Mouse (Mus musculus) erythroblast, adult 5-6 weeks (primary cell): ENCODE results near the gene Hs1bp3. TPM values are rescaled to one million over a fixed set of nuclear protein-coding genes. Genes with fewer than 3 reads are reported as not detected.
A peak's percentile ranks its signal among the peaks of the same experiment; 100 is the strongest.

ENCODE experiments used
- ATAC-seq: replicated peaks from 2 replicates; pipeline ENCODE4 v1.8.0; 2016; ENCODE audit warnings: moderate number of reproducible peaks, mild to moderate bottlenecking, moderate TSS enrichment, inconsistent platforms; ENCODE audit not compliant: poor library complexity, low FRiP score, severe bottlenecking
- total RNA-seq, 2 experiments: library from RNA; stranded (forward) in 1 of 2; stranded (reverse) in 1 of 2; fragments of 150-400 nt in 1 of 2; fragments of 200-764, 138-1000 nt in 1 of 2; gene quantifications; 2 replicates each; pipeline versions ENCODE4 v1.2.3 to v1.2.4; 2015 to 2017; ENCODE audit warnings: low replicate concordance in 2 of 2

Hs1bp3 gene
- total RNA-seq, 2 experiments from 2014 or later: 1.8 TPM; not detected in 1

DNA sequence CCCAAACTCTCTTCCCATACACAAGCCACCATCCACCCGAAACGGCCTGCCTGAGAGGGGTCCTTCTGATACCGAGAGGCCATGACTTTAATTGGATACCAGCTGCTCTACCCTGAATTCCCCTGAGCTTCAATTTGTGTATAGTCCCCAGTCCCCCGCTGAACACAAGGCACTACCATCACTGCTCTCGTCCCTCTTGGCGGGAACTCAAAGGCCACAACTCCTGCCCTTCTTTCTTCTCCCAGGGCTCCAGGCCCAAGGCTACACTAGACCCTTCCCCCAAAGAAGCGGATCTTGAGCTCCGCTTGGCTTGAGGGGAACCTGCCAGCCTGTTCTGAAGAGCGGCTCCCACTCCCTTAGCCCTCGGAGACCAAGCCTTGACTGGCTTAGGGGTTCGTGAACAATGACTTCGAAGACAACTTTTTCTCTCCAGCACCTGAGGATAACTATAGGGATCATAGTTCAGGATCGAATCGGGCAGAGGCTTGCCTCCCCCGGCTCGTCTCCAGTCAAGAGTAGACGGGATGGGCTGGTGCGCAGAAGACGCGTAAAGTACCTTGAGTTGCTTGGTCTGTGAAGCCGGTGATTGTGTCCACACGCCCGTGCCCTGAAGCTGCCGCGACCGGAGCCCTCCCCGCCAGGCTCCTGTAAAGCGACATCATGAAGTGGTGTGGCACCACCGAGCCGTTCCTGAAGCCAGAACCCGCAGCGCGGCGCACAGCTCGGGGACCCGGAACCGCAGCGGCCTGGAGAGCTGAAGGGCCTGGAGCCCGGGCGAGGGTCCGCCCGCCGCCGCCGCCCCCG is 12.0 kb upstream of the Hs1bp3 start:
- no peak for ATAC-seq

DNA sequence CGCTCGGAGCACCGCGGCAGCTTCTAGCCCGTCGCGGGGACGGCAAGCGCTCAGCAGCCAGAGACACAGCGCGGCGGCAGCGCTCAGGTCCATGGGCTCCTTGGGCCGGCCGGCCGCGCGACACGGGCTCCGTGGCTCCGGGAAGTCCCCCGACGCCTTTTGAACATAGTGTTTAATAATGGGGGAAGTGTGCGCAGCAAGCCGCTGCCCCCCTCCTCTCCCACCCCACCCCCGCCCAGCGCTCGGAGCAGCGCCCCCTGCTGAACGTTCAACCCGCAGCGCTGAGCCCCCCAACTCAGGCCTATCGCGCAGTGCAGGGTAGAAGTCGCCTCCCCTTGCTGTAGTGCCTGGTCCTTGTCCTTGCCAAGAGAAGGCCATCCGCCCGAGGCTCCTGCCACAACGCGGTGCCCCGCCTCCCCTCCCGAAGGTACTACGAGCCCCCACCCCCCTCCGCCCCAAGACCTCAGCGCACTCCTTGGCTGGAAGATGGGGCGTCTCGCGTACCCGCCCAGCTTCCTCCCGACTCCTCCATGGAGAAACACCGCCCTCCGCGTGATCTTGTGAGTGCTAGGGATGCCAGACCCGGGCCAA is 11.3 kb upstream of the Hs1bp3 start, which contains the start of gene Gdf7:
Gene Gdf7, minus strand, starts transcription at position 114 of the 591 bp plus-strand sequence.
- ATAC-seq: no peak

- ATAC-seq: no peak
These were observed 8.0 kb upstream of the Hs1bp3 start for GRCm38 (mm10) chr12:8305258-8305657.

DNA sequence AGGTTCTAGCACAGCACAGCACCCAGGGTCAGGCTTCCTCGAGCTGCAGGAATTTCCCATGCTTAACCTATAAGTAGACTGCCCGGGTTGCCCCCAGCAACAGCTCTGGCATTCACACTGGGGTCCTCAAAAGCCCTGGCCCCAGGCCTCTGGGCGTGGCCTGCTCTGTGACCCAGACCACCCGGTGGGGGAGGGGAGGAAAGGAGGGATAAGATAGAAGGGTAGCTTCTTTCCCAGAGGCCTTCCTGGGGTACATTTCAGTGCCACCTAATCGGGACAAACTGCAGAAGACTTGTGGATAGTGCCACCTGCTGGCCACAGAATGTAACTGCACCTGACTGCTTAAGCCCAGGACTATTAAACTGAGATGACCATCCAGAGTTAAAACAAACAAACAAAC is 6.8 kb upstream of the Hs1bp3 start:
- peak; percentile 76 for ATAC-seq

DNA sequence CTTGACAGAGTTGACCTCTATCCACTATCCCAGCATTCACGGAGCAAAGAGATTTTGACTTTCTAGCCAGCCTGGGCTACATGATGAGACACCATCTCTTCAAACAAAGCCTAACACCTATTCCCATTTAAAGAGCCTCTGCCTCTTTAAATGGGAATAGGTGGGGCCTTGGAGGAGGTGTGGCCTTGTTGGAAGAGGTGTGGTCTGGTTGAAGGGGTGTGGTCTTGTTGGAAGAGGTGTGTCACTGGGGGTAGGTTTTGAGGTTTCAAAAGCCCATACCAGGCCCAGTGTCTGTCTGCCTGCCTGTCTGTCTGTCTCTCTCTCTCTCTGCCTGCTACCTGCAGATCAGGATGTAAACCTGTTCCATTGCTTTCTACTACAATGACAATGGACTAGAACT is 6.3 kb upstream of the Hs1bp3 start:
- 0 out of 2 replicates have a peak, but pooled peaks have one; percentile 28 for ATAC-seq

GRCm38 (mm10) chr12:8310992-8311391 is 2.2 kb upstream of the Hs1bp3 start:
- ATAC-seq: no peak

GRCm38 (mm10) chr12:8312266-8312665 is 966 bp upstream of the Hs1bp3 start:
- ATAC-seq: no peak

GRCm38 (mm10) chr12:8313773-8314172 is 541 bp downstream of the Hs1bp3 start:
- ATAC-seq: no peak

- ATAC-seq: no peak
These were observed 3.3 kb downstream of the Hs1bp3 start for GRCm38 (mm10) chr12:8316541-8316940.

- 0 out of 2 replicates have a peak, but pooled peaks have one; percentile 53 for ATAC-seq
These were observed 7.0 kb downstream of the Hs1bp3 start for GRCm38 (mm10) chr12:8320084-8320713.

DNA sequence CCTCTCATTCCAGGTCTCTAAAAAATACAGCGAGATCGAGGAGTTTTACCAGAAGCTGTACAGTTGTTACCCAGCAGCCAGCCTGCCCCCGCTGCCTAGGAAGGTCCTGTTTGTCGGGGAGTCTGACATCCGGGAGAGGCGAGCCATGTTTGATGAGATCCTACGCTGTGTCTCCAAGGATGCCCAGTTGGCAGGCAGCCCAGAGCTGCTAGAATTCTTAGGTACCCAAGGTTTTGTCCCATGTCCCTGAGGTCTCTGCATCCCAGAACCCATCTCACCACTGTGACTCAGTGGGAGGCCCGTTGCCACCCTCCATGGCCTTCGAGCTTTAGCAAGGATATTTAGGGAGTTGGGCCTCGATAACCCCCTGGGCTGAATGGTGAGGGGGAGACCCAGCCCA is 8.3 kb downstream of the Hs1bp3 start:
- no peak for ATAC-seq

DNA sequence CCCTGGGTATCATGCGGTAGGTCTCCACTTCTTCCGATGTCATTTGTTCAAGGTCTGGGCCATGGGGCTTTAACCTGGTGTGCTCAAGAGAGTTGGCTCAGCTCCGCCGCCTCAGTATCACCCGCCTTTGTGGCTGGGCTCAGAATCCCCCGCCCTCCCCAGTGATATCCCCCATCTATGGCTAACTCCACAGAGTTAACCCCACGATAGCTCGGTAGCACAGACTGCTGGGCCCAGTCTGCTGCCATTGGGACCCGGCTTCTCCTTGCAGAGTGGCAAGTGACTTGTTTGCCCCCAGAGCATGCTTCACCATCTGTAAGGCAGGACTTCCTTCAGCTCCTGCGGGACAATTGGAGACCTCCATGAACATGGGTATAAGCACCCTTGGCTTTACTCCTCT is 10.9 kb downstream of the Hs1bp3 start:
- no peak for ATAC-seq

GRCm38 (mm10) chr12:8325245-8325942 is 12.2 kb downstream of the Hs1bp3 start:
- ATAC-seq: no peak

DNA sequence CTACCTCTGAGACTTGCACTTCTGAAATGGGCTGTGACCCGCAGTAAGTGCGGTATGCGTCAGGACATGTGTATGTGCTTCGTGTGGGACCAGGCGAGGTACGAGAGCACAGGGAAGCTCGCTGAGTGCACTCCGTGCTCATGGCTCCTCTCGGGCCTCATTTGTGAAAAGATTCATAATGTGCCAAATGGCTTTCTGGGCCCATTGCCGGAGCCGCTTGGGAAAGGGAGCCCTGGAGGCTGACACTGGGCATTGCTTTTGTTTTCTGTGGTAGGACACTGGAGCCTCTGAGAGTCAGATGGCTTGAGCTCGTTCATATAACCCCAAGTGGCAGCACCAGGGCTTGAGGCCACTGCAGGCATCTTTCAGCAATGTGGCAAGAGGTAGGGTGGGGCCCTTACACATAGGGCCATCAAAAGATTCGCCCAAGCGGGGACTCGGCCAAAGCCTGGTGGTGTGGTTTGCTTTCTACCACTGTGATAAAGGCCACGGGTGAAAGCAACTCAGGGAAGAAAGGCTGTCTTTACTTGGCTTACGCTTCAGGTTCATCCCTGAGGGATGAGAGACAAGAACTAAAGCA is 12.8 kb downstream of the Hs1bp3 start:
- ATAC-seq: no peak

DNA sequence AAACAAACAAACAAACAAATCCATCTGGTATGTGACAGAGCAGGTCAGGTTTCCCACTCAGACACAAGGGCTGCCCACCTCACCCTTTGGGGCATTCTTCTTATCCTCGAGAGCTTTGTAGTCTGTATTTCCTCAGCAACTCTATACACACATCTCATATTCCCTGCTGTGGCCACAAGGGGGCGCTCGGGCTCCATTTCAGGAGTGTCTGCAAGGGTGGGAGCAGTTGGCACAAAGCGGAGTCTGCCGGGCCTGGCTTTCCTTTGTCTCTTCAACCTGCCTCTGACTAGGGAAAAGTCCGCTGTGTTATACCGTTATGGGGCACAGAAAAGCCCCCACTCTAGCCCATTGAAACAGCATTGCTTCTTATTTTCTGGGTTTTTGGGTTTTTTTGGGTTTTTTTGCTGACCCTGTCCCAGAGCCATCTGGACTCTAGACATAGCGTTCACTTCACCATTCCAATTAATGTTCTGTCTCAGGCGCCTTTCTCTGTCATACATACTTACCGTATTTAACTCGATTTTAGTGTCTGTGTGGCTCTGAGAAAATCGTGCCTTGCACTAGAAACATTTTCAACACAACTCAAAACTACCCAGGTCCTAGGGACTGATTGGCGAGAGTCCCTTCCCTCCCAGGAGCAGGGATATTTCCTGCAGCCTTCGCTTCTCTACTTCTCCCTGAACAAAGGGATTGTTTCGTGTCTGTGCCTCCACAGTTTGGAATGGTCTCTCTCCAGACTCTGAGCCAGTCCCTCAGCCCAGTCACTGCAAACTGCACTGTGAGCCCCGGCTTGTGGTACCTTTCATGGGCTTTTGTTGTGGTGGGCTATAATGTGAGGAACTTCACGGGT is 13.8 kb downstream of the Hs1bp3 start:
- peak; percentile 65 for ATAC-seq

- no peak for ATAC-seq
These were observed 14.4 kb downstream of the Hs1bp3 start for GRCm38 (mm10) chr12:8327675-8328053.

- no peak for ATAC-seq
These were observed 16.0 kb downstream of the Hs1bp3 start for GRCm38 (mm10) chr12:8329236-8329635.

- ATAC-seq: no peak
These were observed 18.4 kb downstream of the Hs1bp3 start for GRCm38 (mm10) chr12:8331489-8332173.

DNA sequence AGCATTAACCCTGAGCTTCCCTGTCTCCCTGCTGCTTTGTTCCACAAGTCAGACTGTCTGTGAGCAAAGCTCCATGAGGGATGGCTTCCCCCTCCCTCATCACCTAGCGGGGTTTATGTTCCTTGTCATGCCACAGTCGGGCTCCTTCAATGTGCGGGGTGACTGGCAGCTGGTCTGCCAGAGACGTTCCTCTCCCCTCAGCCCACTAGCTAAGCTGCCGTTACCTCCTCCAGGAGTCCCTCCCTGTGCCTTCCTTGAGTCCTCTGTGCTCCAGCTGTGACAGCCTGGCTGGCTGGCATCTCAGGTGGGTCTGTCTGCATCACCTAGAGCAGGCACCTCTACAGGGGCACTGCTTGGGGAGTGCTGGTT is 18.9 kb downstream of the Hs1bp3 start:
- no peak for ATAC-seq
